Mouse (Mus musculus) heart, embryonic 15.5 days (tissue): ENCODE measurements around the gene Fam8a1. TPM values are rescaled to one million over a fixed set of nuclear protein-coding genes. Genes with fewer than 3 reads are reported as not detected.

ENCODE experiments used
- ATAC-seq: fragments of 200-750 bp; cut with Nextera tagmentation; replicated peaks from 2 replicates; pipeline ENCODE4 v1.8.0; 2017; ENCODE audit warnings: low read depth, moderate TSS enrichment; ENCODE audit not compliant: insufficient number of reproducible peaks, insufficient read depth, low FRiP score
- H3K27ac ChIP-seq: fragments of 300-500 bp; sonication (generic); 2 replicates; pipeline ENCODE4 v1.5.1; 2015; ENCODE audit warnings: mild to moderate bottlenecking, inconsistent platforms
- H3K27me3 ChIP-seq: fragments of 300-500 bp; sonication (generic); 2 replicates; pipeline ENCODE4 v1.6.1; 2015; ENCODE audit warnings: inconsistent platforms
- H3K36me3 ChIP-seq: fragments of 300-500 bp; sonication (generic); 2 replicates; pipeline ENCODE4 v1.6.1; 2015; ENCODE audit warnings: mild to moderate bottlenecking, inconsistent platforms
- H3K4me1 ChIP-seq: fragments of 300-500 bp; sonication (generic); replicated peaks from 2 replicates; pipeline ENCODE4 v1.6.1; 2015; ENCODE audit warnings: inconsistent platforms
- H3K4me2 ChIP-seq: fragments of 300-500 bp; sonication (generic); 2 replicates; pipeline ENCODE4 v1.6.1; 2015; ENCODE audit warnings: inconsistent platforms, mild to moderate bottlenecking, moderate library complexity
- H3K4me3 ChIP-seq: fragments of 300-500 bp; sonication (generic); 2 replicates; pipeline ENCODE4 v1.5.1; 2015; ENCODE audit warnings: mild to moderate bottlenecking, inconsistent platforms
- H3K9ac ChIP-seq: fragments of 300-500 bp; sonication (generic); 2 replicates; pipeline ENCODE4 v1.6.1; 2015; ENCODE audit warnings: mild to moderate bottlenecking, inconsistent platforms
- H3K9me3 ChIP-seq: fragments of 300-500 bp; sonication (generic); replicated peaks from 2 replicates; pipeline ENCODE4 v1.6.1; 2016; ENCODE audit warnings: inconsistent platforms
- WGBS: fragments of 180-500 bp; shearing (Covaris S2); methylation state at CpG from one replicate; pipeline ENCODE4 v1.1.7; 2015; ENCODE audit warnings: mixed read lengths; 5-methylcytosine and 5-hydroxymethylcytosine counted together
- polyA plus RNA-seq: library from polyadenylated mRNA; unstranded; fragments of >200 nt; fragmentation: Nextera tagmentation; extraction: Ambion mirVana; gene quantifications from 2 replicates; pipeline ENCODE4 v1.2.1, GENCODE M21; 2015

Fam8a1 gene
- polyA plus RNA-seq, 1 experiment from 2014 or later: 9.5 TPM

GRCm38 (mm10) chr13:46642318-46642717, 27.0 kb upstream of the Fam8a1 start:
- H3K27me3 ChIP-seq: no peaks in the 10 kb centered on the region
- H3K4me1 ChIP-seq: no peaks in the 10 kb centered on the region
- H3K4me2 ChIP-seq: no peak overlapping the region
- 88% methylated on average over 4 of the region's 4 CpGs for WGBS
- no peak overlapping the region for H3K9ac ChIP-seq
- H3K4me3 ChIP-seq: no peak overlapping the region
- peaks cover 7% of the 10 kb centered on the region; the same call in 1 of the 2 replicates for H3K9me3 ChIP-seq
- ATAC-seq: no peak
- no peak overlapping the region for H3K27ac ChIP-seq
- H3K36me3 ChIP-seq: peaks cover 44% of the 10 kb centered on the region

GRCm38 (mm10) chr13:46644175-46644574, 25.1 kb upstream of the Fam8a1 start:
- Histone ChIP-seq H3K27ac (no peak overlapping the region), H3K36me3 (peaks cover 43% of the 10 kb centered on the region), H3K27me3 (no peaks in the 10 kb centered on the region), H3K4me2 (no peak overlapping the region), H3K9me3 (peaks cover 7% of the 10 kb centered on the region; the same call in 1 of the 2 replicates), H3K4me1 (no peaks in the 10 kb centered on the region), H3K9ac (no peak overlapping the region), H3K4me3 (no peak overlapping the region)
- no peak for ATAC-seq
- WGBS: 90% methylated on average over 6 of the region's 6 CpGs

DNA sequence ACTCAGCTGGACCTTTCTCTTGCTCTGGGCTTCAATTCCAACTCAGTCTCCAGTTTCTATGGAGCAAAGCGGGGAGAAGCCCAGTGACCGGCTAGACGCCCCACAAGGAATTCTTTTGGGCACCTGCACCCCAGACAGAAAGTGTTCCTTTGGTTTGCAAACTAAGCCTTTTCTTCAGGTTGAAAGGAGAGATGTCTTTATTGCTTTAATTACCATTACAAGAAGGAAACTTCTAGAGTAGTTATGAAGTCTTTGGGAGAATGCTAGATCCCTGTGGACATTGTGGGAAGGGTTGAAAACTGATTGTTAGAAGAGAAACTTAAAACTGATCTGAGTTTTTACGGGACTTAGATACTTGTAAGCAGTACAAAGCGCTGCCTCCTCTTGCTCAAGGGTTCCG, 23.8 kb upstream of the Fam8a1 start:
- peaks cover 7% of the 10 kb centered on the region; the same call in 1 of the 2 replicates for H3K9me3 ChIP-seq
- peaks cover 41% of the 10 kb centered on the region for H3K36me3 ChIP-seq
- no peaks in the 10 kb centered on the region for H3K27me3 ChIP-seq
- H3K9ac ChIP-seq: no peak overlapping the region
- H3K4me3 ChIP-seq: no peak overlapping the region
- H3K27ac ChIP-seq: no peak overlapping the region
- H3K4me1 ChIP-seq: no peaks in the 10 kb centered on the region
- ATAC-seq: no peak
- WGBS: 86% methylated on average over 6 of the region's 6 CpGs
- H3K4me2 ChIP-seq: no peak overlapping the region

DNA sequence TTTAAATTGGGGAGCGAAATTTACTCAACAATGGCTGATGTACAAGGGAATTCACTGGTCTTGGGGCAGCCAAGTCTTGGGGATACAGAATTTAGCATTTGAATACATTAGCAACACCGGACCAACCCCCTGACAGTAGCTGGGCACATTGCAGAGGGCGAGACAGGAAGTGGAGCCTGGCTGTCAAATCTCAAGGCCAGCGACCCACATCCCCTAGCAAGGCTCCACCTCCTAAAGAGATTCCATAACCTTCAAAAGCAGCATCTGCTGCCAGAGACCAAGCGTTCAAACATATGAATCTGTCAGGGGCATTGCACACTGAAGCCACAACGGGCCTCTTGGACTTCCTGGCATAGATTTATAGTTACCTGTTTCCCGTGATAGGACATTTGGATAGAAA, 17.5 kb upstream of the Fam8a1 start:
- Histone ChIP-seq H3K9me3 (no peaks in the 10 kb centered on the region), H3K27me3 (no peaks in the 10 kb centered on the region), H3K4me1 (no peaks in the 10 kb centered on the region), H3K36me3 (peaks cover 29% of the 10 kb centered on the region; the same call in 1 of the 2 replicates), H3K4me3 (no peak overlapping the region), H3K9ac (no peak overlapping the region), H3K27ac (no peak overlapping the region), H3K4me2 (no peak overlapping the region)
- WGBS: 82% methylated on average over 7 of the region's 7 CpGs
- ATAC-seq: no peak

DNA sequence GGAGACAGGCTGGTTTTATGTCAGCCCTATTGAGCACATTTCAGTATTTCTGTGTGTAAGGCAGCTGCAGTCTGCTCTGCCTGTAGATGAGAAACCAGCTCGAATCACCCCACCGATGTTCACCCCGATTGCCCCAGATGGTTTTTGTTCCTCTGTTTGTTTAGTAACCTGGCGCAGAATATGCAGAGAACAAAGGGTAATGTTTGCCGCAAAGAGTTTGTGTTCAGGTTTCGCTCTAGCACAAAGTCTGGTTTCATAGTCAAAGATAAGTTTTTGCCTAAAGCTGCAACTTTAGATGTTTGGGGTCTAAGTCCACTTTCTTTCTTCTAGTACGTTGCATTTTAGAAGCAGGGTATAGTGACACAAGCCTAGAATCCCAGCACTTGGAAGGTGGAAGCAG, 16.7 kb upstream of the Fam8a1 start:
- ATAC-seq: no peak
- Histone ChIP-seq H3K4me1 (no peaks in the 10 kb centered on the region), H3K4me2 (no peak overlapping the region), H3K4me3 (no peak overlapping the region), H3K27ac (no peak overlapping the region), H3K9ac (no peak overlapping the region), H3K36me3 (peaks cover 25% of the 10 kb centered on the region; the same call in 1 of the 2 replicates), H3K9me3 (no peaks in the 10 kb centered on the region), H3K27me3 (no peaks in the 10 kb centered on the region)
- WGBS: 89% methylated on average over 7 of the region's 7 CpGs

DNA sequence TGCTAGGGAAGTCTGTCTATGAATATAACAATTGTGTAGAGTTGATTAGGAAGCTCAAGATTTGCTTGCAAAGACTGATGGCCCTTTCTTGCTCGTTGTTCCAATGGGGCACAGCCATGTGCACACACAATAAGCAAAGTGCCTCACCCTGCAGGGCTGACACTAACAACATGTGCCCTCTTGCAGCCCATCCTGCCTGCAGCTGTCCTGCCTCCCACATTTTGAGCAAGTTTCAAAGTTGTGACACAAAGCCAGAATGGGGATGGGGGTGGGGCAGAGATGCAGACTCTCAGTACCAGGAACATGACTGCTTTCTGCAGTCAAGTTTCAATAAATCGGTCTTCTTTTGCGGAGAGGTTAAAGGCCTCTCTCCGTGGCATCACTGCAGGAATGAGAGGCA, 15.7 kb upstream of the Fam8a1 start:
- WGBS: 79% methylated on average over 4 of the region's 4 CpGs
- ATAC-seq: no peak
- Histone ChIP-seq H3K9me3 (no peaks in the 10 kb centered on the region), H3K4me3 (no peak overlapping the region), H3K9ac (no peak overlapping the region), H3K27ac (no peak overlapping the region), H3K27me3 (no peaks in the 10 kb centered on the region), H3K36me3 (peaks cover 19% of the 10 kb centered on the region; the same call in 1 of the 2 replicates), H3K4me1 (no peaks in the 10 kb centered on the region), H3K4me2 (no peak overlapping the region)

DNA sequence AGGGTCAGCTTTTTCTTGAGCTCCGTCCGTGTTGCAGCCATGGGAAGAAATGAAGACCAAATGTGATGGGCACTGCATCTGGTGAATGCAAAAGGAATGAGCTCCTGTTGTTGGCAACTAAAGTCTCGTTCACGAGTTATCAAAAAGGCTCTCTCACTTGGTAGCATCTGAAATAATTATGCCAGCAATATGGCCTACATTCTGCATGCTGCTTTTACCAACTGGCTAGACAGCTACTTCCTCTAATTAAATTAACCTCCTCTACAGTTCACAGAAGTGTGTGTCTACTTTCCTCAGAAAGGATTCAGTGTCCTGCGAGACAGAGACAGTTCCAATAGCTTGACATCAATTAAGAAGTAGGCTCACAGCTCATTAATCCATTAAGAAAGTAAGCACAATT, 14.8 kb upstream of the Fam8a1 start:
- Histone ChIP-seq H3K27me3 (no peaks in the 10 kb centered on the region), H3K4me2 (no peak overlapping the region), H3K27ac (no peak overlapping the region), H3K36me3 (peaks cover 12% of the 10 kb centered on the region; the same call in 1 of the 2 replicates), H3K4me3 (no peak overlapping the region), H3K9ac (no peak overlapping the region), H3K9me3 (no peaks in the 10 kb centered on the region), H3K4me1 (no peaks in the 10 kb centered on the region)
- ATAC-seq: no peak
- 92% methylated on average over 5 of the region's 5 CpGs for WGBS

- WGBS: 89% methylated on average over 5 of the region's 5 CpGs
- H3K36me3 ChIP-seq: no peaks in the 10 kb centered on the region
Observed at GRCm38 (mm10) chr13:46659211-46659610, 10.1 kb upstream of the Fam8a1 start.

GRCm38 (mm10) chr13:46663461-46663964, 5.8 kb upstream of the Fam8a1 start:
- H3K9ac ChIP-seq: no peak overlapping the region
- H3K36me3 ChIP-seq: no peaks in the 10 kb centered on the region
- no peak overlapping the region for H3K27ac ChIP-seq
- no peak for ATAC-seq
- no peaks in the 10 kb centered on the region for H3K27me3 ChIP-seq
- no peak overlapping the region for H3K4me2 ChIP-seq
- H3K9me3 ChIP-seq: no peaks in the 10 kb centered on the region
- WGBS: 34% methylated on average over 4 of the region's 4 CpGs
- H3K4me1 ChIP-seq: peaks cover 3% of the 10 kb centered on the region; the same call in 1 of the 2 replicates
- H3K4me3 ChIP-seq: no peak overlapping the region

More at GRCm38 (mm10) chr13:46659211-46659610, 10.1 kb upstream of the Fam8a1 start:
- H3K4me1 ChIP-seq: peaks cover 3% of the 10 kb centered on the region; the same call in 1 of the 2 replicates
- no peak overlapping the region for H3K4me2 ChIP-seq
- H3K9me3 ChIP-seq: no peaks in the 10 kb centered on the region
- H3K9ac ChIP-seq: no peak overlapping the region
- H3K4me3 ChIP-seq: no peak overlapping the region
- H3K27ac ChIP-seq: no peak overlapping the region
- no peaks in the 10 kb centered on the region for H3K27me3 ChIP-seq
- no peak for ATAC-seq

DNA sequence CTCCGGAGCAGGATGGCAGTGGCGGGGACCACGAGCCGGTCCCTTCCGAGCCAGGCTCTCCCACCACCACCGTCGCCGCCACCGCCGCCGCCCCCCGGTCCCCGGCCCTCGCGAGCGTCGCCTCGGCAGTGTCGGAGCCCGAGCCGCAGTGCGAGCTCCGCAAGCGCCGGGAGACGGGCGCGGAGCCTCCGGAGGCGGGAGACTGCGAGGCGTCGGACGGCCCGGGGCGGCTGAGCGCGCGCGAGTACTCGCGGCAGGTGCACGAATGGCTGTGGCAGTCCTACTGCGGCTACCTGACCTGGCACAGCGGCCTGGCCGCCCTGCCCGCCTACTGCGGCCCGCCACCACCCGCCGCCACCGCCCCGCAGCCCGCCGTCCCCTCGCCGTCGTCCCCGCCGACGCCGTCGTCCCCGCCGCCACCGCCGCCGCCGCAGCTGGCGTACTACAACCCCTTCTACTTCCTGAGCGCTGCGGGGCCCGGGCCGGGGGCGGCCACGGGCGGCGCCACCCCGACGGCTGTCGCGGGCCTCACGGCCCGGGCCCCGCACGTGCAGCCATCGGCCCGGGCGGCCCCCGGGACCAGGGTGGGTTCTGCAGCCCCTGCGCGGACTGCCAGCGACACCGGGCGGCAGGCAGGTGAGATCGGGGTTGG, 424 bp downstream of the Fam8a1 start:
- WGBS: under 1% methylated on average over 88 of the region's 96 CpGs
- Histone ChIP-seq H3K27me3 (no peaks in the 10 kb centered on the region), H3K9me3 (no peaks in the 10 kb centered on the region), H3K4me3 (peak overlapping the region; percentile 97), H3K9ac (peak overlapping the region; percentile 94), H3K4me2 (peak overlapping the region; percentile 89), H3K4me1 (peaks cover 12% of the 10 kb centered on the region), H3K27ac (peak overlapping the region; percentile 89), H3K36me3 (peaks cover 32% of the 10 kb centered on the region)
- peak; percentile 73 for ATAC-seq

DNA sequence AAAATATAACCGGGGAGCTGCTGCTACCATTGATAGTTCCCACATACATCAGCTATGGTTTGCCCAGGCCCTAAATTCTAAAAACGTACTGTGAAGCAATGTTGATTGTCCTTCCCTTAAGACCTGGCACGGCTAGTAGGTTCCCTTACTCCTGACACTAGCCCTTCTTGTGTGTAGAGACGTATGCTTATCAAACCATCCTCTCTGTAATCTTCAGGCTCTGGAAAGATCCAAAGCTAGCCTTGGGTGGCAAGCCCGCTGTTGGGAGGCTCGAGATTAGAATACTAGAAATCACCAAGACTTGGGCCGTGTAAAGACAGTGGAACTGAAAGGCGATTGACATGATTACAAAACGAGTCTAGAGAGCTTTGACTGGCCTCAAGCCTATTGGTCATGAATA, 1.2 kb downstream of the Fam8a1 start:
- Histone ChIP-seq H3K4me1 (peaks cover 14% of the 10 kb centered on the region), H3K36me3 (peaks cover 38% of the 10 kb centered on the region), H3K27me3 (no peaks in the 10 kb centered on the region), H3K27ac (peak overlapping the region; percentile 89; the same call in 1 of the 2 replicates), H3K9me3 (no peaks in the 10 kb centered on the region), H3K4me3 (peak overlapping the region; percentile 97), H3K9ac (peak overlapping the region; percentile 94), H3K4me2 (peak overlapping the region; percentile 89)
- WGBS: 33% methylated on average over 9 of the region's 9 CpGs
- ATAC-seq: no peak

- peaks cover 14% of the 10 kb centered on the region for H3K4me1 ChIP-seq
- peaks cover 53% of the 10 kb centered on the region for H3K36me3 ChIP-seq
- WGBS: 67% methylated on average over 2 of the region's 2 CpGs
Observed at GRCm38 (mm10) chr13:46674601-46675000, 5.3 kb downstream of the Fam8a1 start.

More at GRCm38 (mm10) chr13:46674601-46675000, 5.3 kb downstream of the Fam8a1 start:
- Histone ChIP-seq H3K4me2 (no peak overlapping the region), H3K9me3 (no peaks in the 10 kb centered on the region), H3K4me3 (no peak overlapping the region), H3K27ac (no peak overlapping the region), H3K27me3 (no peaks in the 10 kb centered on the region), H3K9ac (no peak overlapping the region)
- no peak for ATAC-seq
